Mouse (Mus musculus) ovary, adult 18-20 months (tissue): Measurements from ENCODE around the gene St14.
"Not testable (repeated sequence)": the region's sequence is repeated elsewhere in the genome, so short reads cannot be mapped to it uniquely, and the experiment has no call there.

Experiments
- DNase-seq: peaks from one replicate; pipeline ENCODE4 v3.0.0; 2022; ENCODE audit warnings: low spot score, mixed read lengths

The St14 gene

GRCm38 (mm10) chr9:31086085-31086753 is 45.4 kb downstream of the St14 start:
- DNase-seq: no peak

- no peak for DNase-seq
Measured at GRCm38 (mm10) chr9:31085556-31085955, 46.1 kb downstream of the St14 start.

GRCm38 (mm10) chr9:31082771-31083170 is 48.9 kb downstream of the St14 start:
- no peak for DNase-seq

- DNase-seq: peak; percentile 21
Measured at GRCm38 (mm10) chr9:31082054-31082666, 49.5 kb downstream of the St14 start.

GRCm38 (mm10) chr9:31080726-31081125 is 50.9 kb downstream of the St14 start:
- peak; percentile 29 for DNase-seq

GRCm38 (mm10) chr9:31074836-31075235 is 56.8 kb downstream of the St14 start:
- no peak for DNase-seq

- DNase-seq: no peak
Measured at GRCm38 (mm10) chr9:31073797-31074196, 57.9 kb downstream of the St14 start.

GRCm38 (mm10) chr9:31072256-31072655 is 59.4 kb downstream of the St14 start:
- DNase-seq: no peak

- DNase-seq: no peak
Measured at GRCm38 (mm10) chr9:31070706-31071105, 60.9 kb downstream of the St14 start.

- DNase-seq: no peak
Measured at GRCm38 (mm10) chr9:31058723-31059122, 72.9 kb downstream of the St14 start.

- not testable (repeated sequence) for DNase-seq
Measured at GRCm38 (mm10) chr9:31051509-31051908, 80.1 kb downstream of the St14 start.

- DNase-seq: no peak
Measured at GRCm38 (mm10) chr9:31050208-31050607, 81.4 kb downstream of the St14 start.
